Mouse (Mus musculus): ENCODE data around the gene Tekt2. TPM values are rescaled to one million over a fixed set of nuclear protein-coding genes. Genes with fewer than 3 reads are reported as not detected.

Tekt2 gene
- total RNA-seq, 2 experiments from 2014 or later = 0.74 to 0.98 TPM

GRCm38 (mm10) chr4:126277906-126278564 is 47.5 kb downstream of the Tekt2 start:
- peak; percentile 56 to 76 for DNase-seq
- intact Hi-C loops (cut with DNase I) = loop anchor here (1.0 kb wide), 1 partner anchor 31 kb away; no protein-coding TSS in a partner anchor

DNA sequence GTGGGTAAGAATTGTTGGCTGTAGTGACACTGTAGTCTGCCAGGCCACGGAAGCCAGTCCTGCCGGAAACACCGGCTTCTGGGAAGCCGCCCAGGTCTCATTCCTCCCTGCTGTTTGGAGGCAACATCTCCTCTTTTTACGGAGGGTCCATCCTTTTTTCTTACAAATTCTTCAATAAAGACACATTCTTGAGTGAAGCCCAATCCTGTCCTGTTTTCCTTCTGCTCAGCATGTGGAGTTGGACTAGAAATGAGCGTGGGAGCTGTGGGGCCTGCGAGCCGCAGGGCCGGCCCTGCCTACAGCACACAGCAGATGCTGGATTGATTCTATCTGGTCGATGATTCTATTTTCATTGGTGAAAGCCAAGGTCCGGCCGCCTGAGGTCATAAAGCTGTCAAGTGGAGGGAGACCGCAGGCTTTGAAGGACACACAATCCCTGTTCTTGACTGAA is 49.8 kb downstream of the Tekt2 start:
- intact Hi-C loops (cut with DNase I) = no loop called here
- DNase-seq = peak in 1 of 2 experiments; percentile 67

DNA sequence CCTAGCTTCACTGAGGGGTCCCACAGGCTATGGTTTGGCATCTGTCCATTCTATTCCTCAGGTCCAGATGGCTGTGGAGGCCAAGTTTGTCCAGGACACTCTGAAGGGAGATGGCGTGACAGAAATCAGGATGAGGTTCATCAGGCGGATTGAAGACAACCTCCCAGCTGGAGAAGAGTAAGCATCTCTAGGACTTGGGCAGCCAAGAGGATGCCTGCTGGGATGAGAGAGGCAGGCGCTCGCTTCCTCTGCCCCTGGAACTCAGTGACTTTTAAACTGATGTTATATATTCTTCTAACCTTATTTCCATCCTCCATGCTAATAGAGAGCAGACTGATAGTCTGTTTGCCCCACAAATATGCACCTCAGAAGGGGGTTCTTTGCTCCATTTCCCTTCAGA is 50.4 kb downstream of the Tekt2 start:
- intact Hi-C loops (cut with DNase I) = no loop called here

GRCm38 (mm10) chr4:126273753-126274152 is 51.7 kb downstream of the Tekt2 start:
- intact Hi-C loops (cut with DNase I) = no loop called here
- no peak for DNase-seq

More for the DNA sequence above, 50.4 kb downstream of the Tekt2 start:
- DNase-seq = no peak

Other genes with a start within 250 kb of the Tekt2 start
- 10 to 100 TPM in 1 of 2 experiments, 1 to 10 TPM in 1; 9.2 to 12.8 TPM for gene Lsm10, start 229.1 kb downstream of the Tekt2 start, total RNA-seq (2021)
- gene Stk40, start 221.7 kb downstream of the Tekt2 start, total RNA-seq (2021) = 10 to 100 TPM; 28.0 to 29.5 TPM
- gene Eva1b, start 177.9 kb downstream of the Tekt2 start, total RNA-seq (2021) = 10 to 100 TPM; 23.3 to 24.9 TPM
- 1 to 10 TPM; 3.0 to 3.1 TPM for gene Sh3d21, start 162.2 kb downstream of the Tekt2 start, total RNA-seq (2021)
- gene Thrap3, start 122.9 kb downstream of the Tekt2 start, total RNA-seq (2021) = 100 to 1,000 TPM; 130 to 144 TPM
- gene Map7d1, start 69.3 kb downstream of the Tekt2 start, total RNA-seq (2021) = 100 to 1,000 TPM; 242 to 246 TPM
- gene Trappc3, start 63.4 kb downstream of the Tekt2 start, total RNA-seq (2021) = 10 to 100 TPM; 45.6 to 49.3 TPM
- under 1 TPM; 0.79 to 0.85 TPM for gene Col8a2, start 38.9 kb downstream of the Tekt2 start, total RNA-seq (2021)
- 10 to 100 TPM; 13.4 to 13.6 TPM for gene Adprhl2, start 4.0 kb downstream of the Tekt2 start, total RNA-seq (2021)
- 10 to 100 TPM; 14.5 to 15.0 TPM for gene Ago3, start 103.9 kb upstream of the Tekt2 start, total RNA-seq (2021)
- 10 to 100 TPM; 15.0 to 15.6 TPM for gene Ago1, start 142.9 kb upstream of the Tekt2 start, total RNA-seq (2021)
- 1 to 10 TPM; 5.4 to 5.5 TPM for gene Ago4, start 207.8 kb upstream of the Tekt2 start, total RNA-seq (2021)
- 1 to 10 TPM; 1.9 to 4.6 TPM for gene Clspn, start 231.2 kb upstream of the Tekt2 start, total RNA-seq (2021)

Measured in heart, postnatal 14 days (tissue).